Mouse (Mus musculus) midbrain, embryonic 14.5 days (tissue): ENCODE results near the gene Ptms. TPM values are rescaled to one million over a fixed set of nuclear protein-coding genes. Genes with fewer than 3 reads are reported as not detected.

Source experiments
- ATAC-seq: fragments of 200-750 bp; cut with Nextera tagmentation; 2 replicates; pipeline ENCODE4 v1.8.0; 2017; ENCODE audit warnings: moderate number of reproducible peaks, moderate library complexity; ENCODE audit not compliant: low FRiP score, low TSS enrichment
- DNase-seq: peaks from one replicate; pipeline ENCODE4 v3.0.0-alpha.2; 2015
- H3K27ac ChIP-seq: fragments of 300-500 bp; sonication (generic); replicated peaks from 2 replicates; pipeline ENCODE4 v1.5.1; 2014; ENCODE audit warnings: mild to moderate bottlenecking, low read depth, low read length, moderate library complexity
- H3K27me3 ChIP-seq: fragments of 300-500 bp; sonication (generic); 2 replicates; pipeline ENCODE4 v1.6.1; 2014; ENCODE audit warnings: low read length, control low read depth, mixed read lengths; ENCODE audit not compliant: control insufficient read depth, insufficient read depth
- H3K36me3 ChIP-seq: fragments of 300-500 bp; sonication (generic); 2 replicates; pipeline ENCODE4 v1.6.1; 2014; ENCODE audit warnings: low read length, control low read depth; ENCODE audit not compliant: control insufficient read depth, insufficient read depth
- H3K4me1 ChIP-seq: fragments of 300-500 bp; sonication (generic); 2 replicates; pipeline ENCODE4 v1.6.1; 2014; ENCODE audit warnings: mild to moderate bottlenecking, antibody characterized with exemption, low read length, control low read depth; ENCODE audit not compliant: control insufficient read depth, insufficient read depth
- H3K4me2 ChIP-seq: fragments of 300-500 bp; sonication (generic); 2 replicates; pipeline ENCODE4 v1.6.1; 2014; ENCODE audit warnings: mild to moderate bottlenecking, low read length, moderate library complexity
- H3K4me3 ChIP-seq: fragments of 300-500 bp; sonication (generic); replicated peaks from 2 replicates; pipeline ENCODE4 v1.5.1; 2014; ENCODE audit warnings: low read depth, low read length
- H3K9ac ChIP-seq: fragments of 300-500 bp; sonication (generic); replicated peaks from 2 replicates; pipeline ENCODE4 v1.6.1; 2014; ENCODE audit warnings: mild to moderate bottlenecking, low read length, moderate library complexity
- H3K9me3 ChIP-seq: fragments of 300-500 bp; sonication (generic); 2 replicates; pipeline ENCODE4 v1.6.1; 2016; ENCODE audit warnings: low read length, control low read depth, mixed read lengths; ENCODE audit not compliant: control insufficient read depth
- WGBS: fragments of 180-500 bp; shearing (Covaris S2); extraction: QIAGEN DNeasy Blood & Tissue Kit; methylation state at CpG from one replicate; pipeline ENCODE4 v1.1.7; 2014; 5-methylcytosine and 5-hydroxymethylcytosine counted together
- polyA plus RNA-seq: library from polyadenylated mRNA; unstranded; fragments of >200 nt; fragmentation: Nextera tagmentation; extraction: Ambion mirVana; gene quantifications from 2 replicates; pipeline ENCODE4 v1.2.1, GENCODE M21; 2014

Gene Ptms
- polyA plus RNA-seq, 1 experiment from 2014 or later, result 749 TPM

GRCm38 (mm10) chr6:124958127-124958526 lies 38.2 kb upstream of the Ptms start:
- no peaks in the 10 kb centered on the region for H3K27me3 ChIP-seq
- DNase-seq (no peak), ATAC-seq (no peak)
- H3K4me2 ChIP-seq, result no peak overlapping the region
- H3K9me3 ChIP-seq, result no peaks in the 10 kb centered on the region
- H3K4me3 ChIP-seq, result no peak overlapping the region
- peaks cover 62% of the 10 kb centered on the region for H3K36me3 ChIP-seq
- 91% methylated on average over 3 of the region's 3 CpGs for WGBS
- H3K9ac ChIP-seq, result no peak overlapping the region
- no peak overlapping the region for H3K27ac ChIP-seq
- H3K4me1 ChIP-seq, result no peaks in the 10 kb centered on the region

- H3K27ac ChIP-seq, result no peak overlapping the region
- ATAC-seq (no peak), DNase-seq (no peak)
- H3K4me3 ChIP-seq, result no peak overlapping the region
- H3K9ac ChIP-seq, result no peak overlapping the region
- peaks cover 39% of the 10 kb centered on the region for H3K36me3 ChIP-seq
- WGBS, result 98% methylated on average over 4 of the region's 4 CpGs
- H3K4me2 ChIP-seq, result no peak overlapping the region
- H3K9me3 ChIP-seq, result no peaks in the 10 kb centered on the region
- no peaks in the 10 kb centered on the region for H3K4me1 ChIP-seq
- H3K27me3 ChIP-seq, result no peaks in the 10 kb centered on the region
Measured at GRCm38 (mm10) chr6:124955212-124955611, 35.3 kb upstream of the Ptms start.

- no peak overlapping the region for H3K27ac ChIP-seq
- no peak overlapping the region for H3K4me2 ChIP-seq
- 94% methylated on average over 2 of the region's 2 CpGs for WGBS
- no peak for ATAC-seq
- no peak overlapping the region for H3K9ac ChIP-seq
- H3K9me3 ChIP-seq, result no peaks in the 10 kb centered on the region
- DNase-seq, result no peak
- no peak overlapping the region for H3K4me3 ChIP-seq
- peaks cover 29% of the 10 kb centered on the region for H3K36me3 ChIP-seq
- no peaks in the 10 kb centered on the region for H3K27me3 ChIP-seq
- H3K4me1 ChIP-seq, result no peaks in the 10 kb centered on the region
Measured at GRCm38 (mm10) chr6:124953991-124954715, 34.2 kb upstream of the Ptms start.

- Histone ChIP-seq H3K4me3 (no peak overlapping the region), H3K27me3 (no peaks in the 10 kb centered on the region), H3K27ac (no peak overlapping the region), H3K9me3 (no peaks in the 10 kb centered on the region), H3K36me3 (peaks cover 2% of the 10 kb centered on the region), H3K4me1 (no peaks in the 10 kb centered on the region), H3K9ac (no peak overlapping the region), H3K4me2 (no peak overlapping the region)
- ATAC-seq, result no peak
- 91% methylated on average over 3 of the region's 3 CpGs for WGBS
- DNase-seq, result no peak
Measured at GRCm38 (mm10) chr6:124943526-124943925, 23.6 kb upstream of the Ptms start.

GRCm38 (mm10) chr6:124941679-124942078 lies 21.8 kb upstream of the Ptms start:
- H3K9ac ChIP-seq, result no peak overlapping the region
- H3K27ac ChIP-seq, result no peak overlapping the region
- WGBS, result 97% methylated on average over 1 of the region's 1 CpGs
- ATAC-seq (no peak), DNase-seq (no peak)
- H3K27me3 ChIP-seq, result no peaks in the 10 kb centered on the region
- H3K9me3 ChIP-seq, result no peaks in the 10 kb centered on the region
- no peak overlapping the region for H3K4me3 ChIP-seq
- no peaks in the 10 kb centered on the region for H3K4me1 ChIP-seq
- no peak overlapping the region for H3K4me2 ChIP-seq
- peaks cover 20% of the 10 kb centered on the region for H3K36me3 ChIP-seq

- no peaks in the 10 kb centered on the region for H3K9me3 ChIP-seq
- no peaks in the 10 kb centered on the region for H3K4me1 ChIP-seq
- H3K27me3 ChIP-seq, result no peaks in the 10 kb centered on the region
- no peak overlapping the region for H3K9ac ChIP-seq
- WGBS, result 94% methylated on average over 7 of the region's 7 CpGs
- ATAC-seq, result no peak
- no peak overlapping the region for H3K4me3 ChIP-seq
- H3K36me3 ChIP-seq, result peaks cover 51% of the 10 kb centered on the region
- DNase-seq, result no peak
- H3K27ac ChIP-seq, result no peak overlapping the region
- H3K4me2 ChIP-seq, result no peak overlapping the region
Measured at GRCm38 (mm10) chr6:124938554-124938953, 18.7 kb upstream of the Ptms start.

GRCm38 (mm10) chr6:124937493-124937892 lies 17.6 kb upstream of the Ptms start:
- no peak overlapping the region for H3K4me3 ChIP-seq
- DNase-seq, result no peak
- 83% methylated on average over 2 of the region's 2 CpGs for WGBS
- no peaks in the 10 kb centered on the region for H3K9me3 ChIP-seq
- ATAC-seq, result no peak
- peaks cover 4% of the 10 kb centered on the region for H3K4me1 ChIP-seq
- no peaks in the 10 kb centered on the region for H3K27me3 ChIP-seq
- no peak overlapping the region for H3K4me2 ChIP-seq
- H3K9ac ChIP-seq, result no peak overlapping the region
- no peak overlapping the region for H3K27ac ChIP-seq
- H3K36me3 ChIP-seq, result peaks cover 55% of the 10 kb centered on the region

- H3K27ac ChIP-seq, result no peak overlapping the region
- H3K36me3 ChIP-seq, result peaks cover 55% of the 10 kb centered on the region
- H3K27me3 ChIP-seq, result no peaks in the 10 kb centered on the region
- H3K4me2 ChIP-seq, result no peak overlapping the region
- peaks cover 10% of the 10 kb centered on the region for H3K4me1 ChIP-seq
- H3K4me3 ChIP-seq, result no peak overlapping the region
- WGBS, result 88% methylated on average over 1 of the region's 1 CpGs
- DNase-seq (no peak), ATAC-seq (no peak)
- no peaks in the 10 kb centered on the region for H3K9me3 ChIP-seq
- no peak overlapping the region for H3K9ac ChIP-seq
Measured at GRCm38 (mm10) chr6:124936681-124937080, 16.8 kb upstream of the Ptms start.

- Histone ChIP-seq H3K4me3 (no peak overlapping the region), H3K4me2 (no peak overlapping the region), H3K27me3 (no peaks in the 10 kb centered on the region), H3K36me3 (peaks cover 55% of the 10 kb centered on the region), H3K27ac (no peak overlapping the region), H3K9me3 (no peaks in the 10 kb centered on the region), H3K9ac (no peak overlapping the region), H3K4me1 (peaks cover 16% of the 10 kb centered on the region)
- WGBS, result 94% methylated on average over 7 of the region's 7 CpGs
- ATAC-seq (no peak), DNase-seq (no peak)
Measured at GRCm38 (mm10) chr6:124934670-124935069, 14.8 kb upstream of the Ptms start.
